Mouse (Mus musculus): ENCODE measurements around the gene Tmem214. TPM values are rescaled to one million over a fixed set of nuclear protein-coding genes. Genes with fewer than 3 reads are reported as not detected.

Tmem214 gene
- polyA plus RNA-seq, 1 experiment: 57.9 TPM

- no peak overlapping the region for H3K4me3 ChIP-seq (ENCODE audit: insufficient read depth, low read length)
- TF ChIP-seq CTCF (IDR thresholded peaks at IDR 0.05; ENCODE audit: low read depth, low read length): no peak
- no peak for TF ChIP-seq POLR2A (IDR thresholded peaks at IDR 0.05; ENCODE audit: borderline replicate concordance, low read depth, low read length)
- peaks cover 7% of the 10 kb centered on the region for H3K4me1 ChIP-seq (ENCODE audit: control insufficient read depth, insufficient read depth, low read length)
- H3K27ac ChIP-seq (ENCODE audit: insufficient read depth, low read depth, low read length): no peak overlapping the region
Observed at GRCm38 (mm10) chr5:30927945-30928529, 60.2 kb downstream of the Tmem214 start.

Other genes with a start within 250 kb of the Tmem214 start
- 77.3 and 78.2 TPM in 2 replicates for gene Slc35f6, start 220.1 kb upstream of the Tmem214 start, polyA plus RNA-seq (2012; ENCODE audit: insufficient read depth, insufficient read length, missing spikeins)
- gene Cenpa, start 201.2 kb upstream of the Tmem214 start, polyA plus RNA-seq (2012; ENCODE audit: insufficient read depth, insufficient read length, missing spikeins): 81.0 and 87.8 TPM in 2 replicates
- not detected in 2 replicates for gene Dpysl5, start 156.4 kb upstream of the Tmem214 start, polyA plus RNA-seq (2012; ENCODE audit: insufficient read depth, insufficient read length, missing spikeins)
- gene Mapre3, start 53.4 kb upstream of the Tmem214 start, polyA plus RNA-seq (2012; ENCODE audit: insufficient read depth, insufficient read length, missing spikeins): 22.6 and 27.8 TPM in 2 replicates
- gene Agbl5, start 20.7 kb downstream of the Tmem214 start, polyA plus RNA-seq (2012; ENCODE audit: insufficient read depth, insufficient read length, missing spikeins): 5.8 and 6.5 TPM in 2 replicates
- 317 and 358 TPM in 2 replicates for gene Ost4, start 39.8 kb downstream of the Tmem214 start, polyA plus RNA-seq (2012; ENCODE audit: insufficient read depth, insufficient read length, missing spikeins)
- gene Emilin1, start 45.4 kb downstream of the Tmem214 start, polyA plus RNA-seq (2012; ENCODE audit: insufficient read depth, insufficient read length, missing spikeins): 29.1 and 37.2 TPM in 2 replicates
- 29.8 and 38.9 TPM in 2 replicates for gene Khk, start 53.4 kb downstream of the Tmem214 start, polyA plus RNA-seq (2012; ENCODE audit: insufficient read depth, insufficient read length, missing spikeins)
- not detected in 2 replicates for gene Cgref1, start 77.6 kb downstream of the Tmem214 start, polyA plus RNA-seq (2012; ENCODE audit: insufficient read depth, insufficient read length, missing spikeins)
- gene Preb, start 92.3 kb downstream of the Tmem214 start, polyA plus RNA-seq (2012; ENCODE audit: insufficient read depth, insufficient read length, missing spikeins): 131 and 140 TPM in 2 replicates
- gene Tcf23, start 100.7 kb downstream of the Tmem214 start, polyA plus RNA-seq (2012; ENCODE audit: insufficient read depth, insufficient read length, missing spikeins): not detected in 2 replicates
- gene Atraid, start 180.3 kb downstream of the Tmem214 start, polyA plus RNA-seq (2012; ENCODE audit: insufficient read depth, insufficient read length, missing spikeins): 114 and 133 TPM in 2 replicates
- gene Slc5a6, start 180.9 kb downstream of the Tmem214 start, polyA plus RNA-seq (2012; ENCODE audit: insufficient read depth, insufficient read length, missing spikeins): 5.5 and 7.5 TPM in 2 replicates
- 4.2 and 4.6 TPM in 2 replicates for gene Cad, start 186.8 kb downstream of the Tmem214 start, polyA plus RNA-seq (2012; ENCODE audit: insufficient read depth, insufficient read length, missing spikeins)
- not detected in 2 replicates for gene Dnajc5g, start 238.3 kb downstream of the Tmem214 start, polyA plus RNA-seq (2012; ENCODE audit: insufficient read depth, insufficient read length, missing spikeins)
- not detected in 2 replicates for gene Slc30a3, start 240.2 kb downstream of the Tmem214 start, polyA plus RNA-seq (2012; ENCODE audit: insufficient read depth, insufficient read length, missing spikeins)
- not detected in 2 replicates for gene Trim54, start 248.7 kb downstream of the Tmem214 start, polyA plus RNA-seq (2012; ENCODE audit: insufficient read depth, insufficient read length, missing spikeins)